Mouse (Mus musculus) olfactory bulb, adult 2 months (tissue): ENCODE results near the gene Dctn2. TPM values are rescaled to one million over a fixed set of nuclear protein-coding genes. Genes with fewer than 3 reads are reported as not detected.

Experiments used
- H3K27ac ChIP-seq: fragments of 200-500 bp; 2 replicates; pipeline ENCODE4 v1.5.1; 2012; ENCODE audit warnings: low read depth, low read length; ENCODE audit not compliant: insufficient read depth
- H3K4me1 ChIP-seq: fragments of 200-500 bp; 2 replicates; pipeline ENCODE4 v1.6.1; 2012; ENCODE audit warnings: low read length; ENCODE audit not compliant: control insufficient read depth, insufficient read depth
- H3K4me3 ChIP-seq: fragments of 200-500 bp; 2 replicates; pipeline ENCODE4 v1.5.1; 2012; ENCODE audit warnings: mild to moderate bottlenecking, low read depth, low read length, moderate library complexity; ENCODE audit not compliant: insufficient read depth
- CTCF ChIP-seq: fragments of 200-500 bp; IDR thresholded peaks from 2 replicates; pipeline ENCODE4 v1.5.1; 2012; ENCODE audit warnings: low read depth, mild to moderate bottlenecking, low read length, moderate library complexity; ENCODE audit not compliant: insufficient read depth
- POLR2A ChIP-seq: fragments of 200-500 bp; IDR thresholded peaks from 2 replicates; pipeline ENCODE4 v1.6.1; 2012; ENCODE audit warnings: mild to moderate bottlenecking, low read depth, low read length, moderate library complexity; ENCODE audit not compliant: insufficient read depth
- WGBS: fragments of 180-500 bp; shearing (Covaris S2); methylation state at CpG from one replicate; pipeline ENCODE4 v1.1.7; 2018; 5-methylcytosine and 5-hydroxymethylcytosine counted together
- polyA plus RNA-seq: library from polyadenylated mRNA; stranded (reverse); fragments of >200 nt; gene quantifications from 2 replicates; pipeline ENCODE4 v1.2.4, GENCODE M21; 2012; ENCODE audit warnings: low replicate concordance; ENCODE audit not compliant: missing spikeins, insufficient read depth, insufficient read length

Dctn2 gene
- polyA plus RNA-seq, 1 experiment, result not detected

DNA sequence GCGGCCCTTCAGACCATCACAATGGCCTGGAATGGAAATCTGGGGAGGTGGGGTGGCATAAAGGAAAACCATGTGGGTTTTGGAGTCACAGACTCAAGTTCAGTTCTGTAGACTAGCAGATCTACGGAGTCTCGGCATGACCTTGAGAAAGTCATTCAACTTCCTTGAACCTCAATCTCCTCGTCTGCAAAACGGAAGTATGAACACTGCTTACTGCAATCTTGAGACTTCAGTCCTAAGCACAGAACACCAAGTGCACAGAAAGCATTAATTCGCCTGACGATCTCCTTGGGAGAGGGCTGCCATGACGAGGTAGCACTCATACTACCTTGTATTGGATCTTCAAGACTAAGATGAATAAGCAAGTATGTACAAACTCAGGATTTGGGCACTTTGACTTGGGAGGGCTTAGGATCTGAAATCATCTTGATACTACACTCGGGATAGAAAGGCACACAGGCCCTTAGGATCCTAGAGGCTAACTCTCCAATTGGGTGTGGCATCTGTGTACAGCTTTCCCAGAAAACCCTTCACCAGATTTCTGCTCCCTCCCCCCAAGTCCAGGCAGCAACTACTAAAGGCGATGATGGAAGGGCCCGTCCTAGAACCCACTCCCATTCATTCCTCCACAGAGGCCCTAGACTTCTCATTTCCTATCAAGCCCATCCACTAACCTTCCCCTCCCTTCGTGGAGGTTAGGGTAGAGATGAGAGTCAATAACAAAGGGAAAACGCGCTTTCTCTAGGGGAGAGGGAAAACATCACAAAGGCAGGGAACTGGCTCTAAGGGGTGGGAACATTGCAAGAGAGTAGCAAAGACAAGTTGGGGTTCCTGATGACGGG is 4.2 kb upstream of the Dctn2 start:
- peaks cover 30% of the 10 kb centered on the region for H3K4me1 ChIP-seq
- no peak for TF ChIP-seq POLR2A
- TF ChIP-seq CTCF, result no peak
- H3K27ac ChIP-seq, result peak overlapping the region; percentile 81
- WGBS, result 28% methylated on average over 15 of the region's 15 CpGs
- peak overlapping the region; percentile 61 for H3K4me3 ChIP-seq

- peak within 1 kb of the TSS; percentile 61 for H3K4me3 ChIP-seq
- WGBS, result 1% methylated on average over 53 of the region's 53 CpGs
- H3K4me1 ChIP-seq, result peaks cover 30% of the 10 kb centered on the region
- TF ChIP-seq CTCF (no peak), POLR2A (peak; percentile 87)
- H3K27ac ChIP-seq, result peak within 1 kb of the TSS; percentile 81
Observed at GRCm38 (mm10) chr10:127262548-127263398, 3.4 kb upstream of the Dctn2 start, which contains the start of gene Kif5a. Gene Kif5a (minus strand): TSS chr10:127263348.

DNA sequence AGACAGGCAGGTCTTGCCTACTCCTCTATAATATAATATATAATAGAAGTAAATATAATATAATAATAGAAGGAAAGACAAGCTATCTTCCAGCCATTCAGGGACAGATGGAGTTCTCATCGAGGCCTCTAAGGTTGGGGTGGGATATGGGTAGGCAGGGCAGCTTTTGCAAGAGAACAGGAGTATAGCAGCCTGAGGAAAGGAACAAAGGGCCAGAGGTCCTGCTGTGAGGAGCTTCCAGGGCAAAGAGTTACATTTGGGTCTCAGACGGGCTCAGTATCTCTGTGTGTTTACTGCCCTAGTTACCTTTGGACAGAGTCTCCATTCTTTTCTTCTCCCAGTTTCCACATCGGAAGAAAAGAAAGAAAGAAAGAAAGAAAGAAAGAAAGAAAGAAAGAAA is 2.5 kb upstream of the Dctn2 start:
- Histone ChIP-seq H3K27ac (no peak overlapping the region), H3K4me1 (peaks cover 27% of the 10 kb centered on the region), H3K4me3 (no peak overlapping the region)
- 41% methylated on average over 3 of the region's 3 CpGs for WGBS
- TF ChIP-seq POLR2A (no peak), CTCF (no peak)

- no peak overlapping the region for H3K27ac ChIP-seq
- no peak for TF ChIP-seq CTCF
- TF ChIP-seq POLR2A, result no peak
- 69% methylated on average over 8 of the region's 8 CpGs for WGBS
- no peak overlapping the region for H3K4me3 ChIP-seq
- peaks cover 25% of the 10 kb centered on the region for H3K4me1 ChIP-seq
Observed at GRCm38 (mm10) chr10:127264336-127264735, 1.8 kb upstream of the Dctn2 start.

GRCm38 (mm10) chr10:127264971-127265370 is 1.2 kb upstream of the Dctn2 start:
- no peak for TF ChIP-seq CTCF
- no peak for TF ChIP-seq POLR2A
- no peak overlapping the region for H3K27ac ChIP-seq
- 67% methylated on average over 4 of the region's 4 CpGs for WGBS
- peaks cover 21% of the 10 kb centered on the region for H3K4me1 ChIP-seq
- no peak overlapping the region for H3K4me3 ChIP-seq

DNA sequence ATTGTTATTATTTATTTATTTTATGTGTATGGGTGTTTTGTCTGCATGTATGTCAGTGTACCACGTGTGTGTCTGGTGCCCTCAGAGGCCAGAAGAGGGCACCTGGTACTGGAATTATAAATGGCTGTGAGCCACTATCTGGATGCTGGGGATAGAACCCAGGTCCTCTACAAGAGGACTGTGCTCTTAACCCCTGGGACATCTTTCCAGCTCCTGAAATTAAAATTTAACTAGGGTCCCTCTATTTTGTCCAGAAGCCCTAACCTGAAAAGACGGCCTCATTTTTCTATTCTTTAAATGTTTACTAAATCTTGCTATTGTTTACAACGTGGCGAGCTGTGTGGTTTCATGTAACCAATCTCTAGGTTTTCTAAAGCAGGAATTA is 449 bp upstream of the Dctn2 start:
- no peak overlapping the region for H3K4me3 ChIP-seq
- H3K27ac ChIP-seq, result no peak overlapping the region
- no peak for TF ChIP-seq CTCF
- TF ChIP-seq POLR2A, result no peak
- WGBS, result 23% methylated on average over 4 of the region's 4 CpGs
- H3K4me1 ChIP-seq, result peaks cover 13% of the 10 kb centered on the region

DNA sequence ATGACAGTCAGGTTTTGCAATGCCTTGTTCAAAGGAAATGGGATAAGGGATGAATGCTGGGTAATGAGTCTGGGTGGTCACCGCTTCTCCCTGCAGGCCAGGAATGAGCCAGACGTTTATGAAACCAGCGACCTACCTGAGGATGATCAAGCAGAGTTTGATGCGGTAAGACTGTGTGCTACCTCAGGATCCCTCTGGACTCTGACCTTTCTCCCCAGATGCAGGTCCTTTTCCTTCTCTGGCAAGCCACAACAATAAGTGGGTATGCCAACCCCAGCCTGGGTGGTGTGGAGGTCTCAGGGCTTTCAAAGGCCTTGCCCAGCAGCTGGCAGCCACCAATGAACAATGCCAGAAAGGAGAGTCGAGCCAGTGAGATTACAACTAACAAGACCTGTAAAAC is 1.1 kb downstream of the Dctn2 start:
- Histone ChIP-seq H3K4me1 (peaks cover 9% of the 10 kb centered on the region), H3K4me3 (peak overlapping the region; percentile 98), H3K27ac (no peak overlapping the region)
- 56% methylated on average over 5 of the region's 5 CpGs for WGBS
- TF ChIP-seq POLR2A, result no peak
- no peak for TF ChIP-seq CTCF

DNA sequence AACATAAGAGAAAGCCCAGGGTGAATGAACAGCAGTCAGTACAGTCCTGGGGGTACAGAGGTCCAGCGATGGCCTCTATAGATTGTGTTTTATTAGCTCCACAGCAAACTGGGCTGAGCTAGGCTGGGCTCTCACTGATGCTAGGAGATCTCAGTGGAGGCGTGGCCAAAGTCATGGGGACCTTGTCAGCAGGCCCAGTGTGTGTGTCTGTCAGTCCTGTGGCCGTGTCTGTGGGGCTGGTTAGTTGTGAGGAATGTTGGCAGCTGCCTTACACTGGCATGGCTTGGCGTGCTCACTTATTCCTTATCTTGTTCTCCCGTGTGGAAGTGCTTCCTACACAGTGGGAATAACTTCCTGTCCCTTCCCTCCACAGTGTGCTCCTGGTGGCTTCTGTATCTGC is 2.2 kb downstream of the Dctn2 start:
- 69% methylated on average over 5 of the region's 5 CpGs for WGBS
- no peak overlapping the region for H3K27ac ChIP-seq
- TF ChIP-seq CTCF, result no peak
- TF ChIP-seq POLR2A, result no peak

DNA sequence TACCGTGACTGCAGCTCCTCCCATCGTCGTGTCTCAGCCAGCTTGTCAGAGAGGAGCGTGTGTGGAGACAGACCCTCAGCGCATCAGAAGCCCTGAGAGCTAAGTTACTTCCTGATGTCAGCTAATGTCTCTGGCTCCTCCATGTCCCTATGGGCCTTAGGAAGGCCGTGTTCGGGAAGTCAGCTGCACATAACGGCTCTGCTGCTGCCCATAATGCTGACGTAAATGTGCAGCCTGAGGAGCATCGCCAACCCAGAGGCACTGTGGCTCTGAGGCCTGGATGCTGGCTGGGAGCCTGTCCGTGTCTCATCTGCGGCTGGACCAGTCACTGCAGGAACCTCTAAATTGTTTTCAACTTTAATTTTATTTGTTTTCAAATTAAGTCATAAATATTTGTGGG is 2.9 kb downstream of the Dctn2 start:
- TF ChIP-seq CTCF (no peak), POLR2A (no peak)
- H3K27ac ChIP-seq, result no peak overlapping the region
- H3K4me3 ChIP-seq, result no peak overlapping the region
- H3K4me1 ChIP-seq, result peaks cover 9% of the 10 kb centered on the region
- 68% methylated on average over 12 of the region's 12 CpGs for WGBS

More for the DNA sequence above, 2.2 kb downstream of the Dctn2 start:
- Histone ChIP-seq H3K4me3 (no peak overlapping the region), H3K4me1 (peaks cover 9% of the 10 kb centered on the region)
